Comparison of ENCODE assay signal across 9 mouse cellular contexts in the genomic region with DNA sequence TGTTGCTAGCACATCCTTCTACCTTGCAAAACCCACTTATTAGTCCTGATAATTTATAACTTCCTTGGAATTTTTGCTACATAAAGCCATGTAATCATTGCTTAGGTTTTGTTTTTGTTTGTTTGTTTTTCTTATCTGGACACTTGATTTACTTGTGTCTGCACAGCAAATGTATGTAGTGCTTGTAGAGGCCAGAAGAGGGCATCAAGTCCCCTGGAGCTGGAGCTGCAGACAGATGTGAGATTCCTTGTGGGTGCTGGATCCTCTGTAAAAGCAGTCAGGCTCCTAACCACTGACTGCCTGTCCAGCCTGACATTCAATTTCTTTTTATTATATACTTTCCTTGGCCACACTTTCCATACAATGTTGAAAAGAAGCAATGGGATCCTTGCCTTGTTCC. TPM values are rescaled to one million over a fixed set of nuclear protein-coding genes. Genes with fewer than 3 reads are reported as not detected.
DNase-seq lines count a peak whose midpoint lies in the region; ATAC-seq and TF ChIP-seq lines count a peak whose summit lies in the region.
"Had no signal": no experiment of that assay in that cellular context is flagged by ENCODE, and none has a peak within 500 bp of the region (broad histone marks: within the 10 kb centered on the region; RNA-seq: fewer than 3 reads in every experiment).

No protein-coding gene starts in this region.

- peak; percentile 80 for TF ChIP-seq CTCF in layer of hippocampus, adult 2 months (conservative IDR thresholded peaks at IDR 0.05)

- no peak for DNase-seq in layer of hippocampus, adult 2 months (ENCODE audit: low spot score in 2 of 2)
- no peak for DNase-seq in layer of hippocampus, adult 9-11 months
- peak; percentile 51 for DNase-seq in MN1 (ENCODE audit: low spot score)
- peak; percentile 9 for DNase-seq in embryo, embryonic 11.5 days (ENCODE audit: low read depth, low spot score)
- DNase-seq in urinary bladder, postnatal 10 days (ENCODE audit: low spot score), result no peak
- no peak for DNase-seq in gastrocnemius, postnatal 4 days (ENCODE audit: low spot score in 2 of 2)

- no peak overlapping the region for H3K27ac ChIP-seq in layer of hippocampus, adult 2 months
- H3K27ac ChIP-seq: embryonic facial prominence, embryonic 13.5 days; limb, embryonic 12.5 days had no signal

- peak; percentile 74 for ATAC-seq in megakaryocyte-erythroid progenitor cell, adult 5-6 weeks (replicated peaks; ENCODE audit: low FRiP score, low TSS enrichment, poor library complexity, severe bottlenecking)

- H3K4me3 ChIP-seq in layer of hippocampus, adult 2 months, result no peak overlapping the region
- H3K4me3 ChIP-seq: embryonic facial prominence, embryonic 13.5 days; limb, embryonic 12.5 days had no signal

RNA-seq across cellular contexts. Expression of a gene that starts 21.8 kb away (rescaled TPM):
- total RNA-seq in layer of hippocampus, adult 2 months (2021), result 1 to 10 TPM; 3.3 to 6.6 TPM
- total RNA-seq in megakaryocyte-erythroid progenitor cell, adult 5-6 weeks (2014; fragmentation: Nextera tagmentation), result 10.2 and 13.1 TPM in 2 replicates
- total RNA-seq in megakaryocyte-erythroid progenitor cell, adult 5-6 weeks (2017), result 3.3 and 4.2 TPM in 2 replicates
- total RNA-seq in gastrocnemius, postnatal 4 days (2021), result 1 to 10 TPM; 4.9 to 5.4 TPM

RNA-seq across cellular contexts. Expression of a gene that starts 26.1 kb away (rescaled TPM):
- 100 to 1,000 TPM; 444 to 448 TPM for total RNA-seq in layer of hippocampus, adult 2 months (2021)
- 188 and 260 TPM in 2 replicates for total RNA-seq in megakaryocyte-erythroid progenitor cell, adult 5-6 weeks (2014; fragmentation: Nextera tagmentation)
- 170 and 288 TPM in 2 replicates for total RNA-seq in megakaryocyte-erythroid progenitor cell, adult 5-6 weeks (2017)
- total RNA-seq in gastrocnemius, postnatal 4 days (2021), result 100 to 1,000 TPM; 174 to 180 TPM

RNA-seq across cellular contexts. Expression of a gene that starts 33.6 kb away (rescaled TPM):
- total RNA-seq in layer of hippocampus, adult 2 months (2021), result 10 to 100 TPM; 29.9 to 30.9 TPM
- 4.8 and 14.9 TPM in 2 replicates for total RNA-seq in megakaryocyte-erythroid progenitor cell, adult 5-6 weeks (2014; fragmentation: Nextera tagmentation)
- 5.0 and 13.8 TPM in 2 replicates for total RNA-seq in megakaryocyte-erythroid progenitor cell, adult 5-6 weeks (2017)
- 10 to 100 TPM in 1 of 2 experiments, 1 to 10 TPM in 1; 9.8 to 10.1 TPM for total RNA-seq in gastrocnemius, postnatal 4 days (2021)

Comparison
In these comparisons a context has a peak if more than half of its experiments do, and no peak if none do; other contexts are left out.
1. DNase-seq: peak in MN1 (single experiment) and embryo, embryonic 11.5 days (single experiment); none in layer of hippocampus, adult 2 months (0 of 2), layer of hippocampus, adult 9-11 months (single experiment), urinary bladder, postnatal 10 days (single experiment) and gastrocnemius, postnatal 4 days (0 of 2).